Mouse (Mus musculus) ES-Bruce4 (cell line): ENCODE measurements around the gene Ehmt2. TPM values are rescaled to one million over a fixed set of nuclear protein-coding genes. Genes with fewer than 3 reads are reported as not detected.

Experiments used
- H3K27ac ChIP-seq: 2 replicates; pipeline ENCODE4 v1.5.1; 2012; ENCODE audit warnings: low read length, inconsistent platforms; ENCODE audit not compliant: insufficient read depth
- H3K27me3 ChIP-seq: 2 replicates; pipeline ENCODE4 v1.6.1; 2012; ENCODE audit warnings: mild to moderate bottlenecking, low read length, inconsistent platforms; ENCODE audit not compliant: control insufficient read depth, poor library complexity, insufficient read depth, severe bottlenecking
- H3K36me3 ChIP-seq: 2 replicates; pipeline ENCODE4 v1.6.1; 2012; ENCODE audit warnings: inconsistent platforms, mild to moderate bottlenecking, low read length, moderate library complexity; ENCODE audit not compliant: control insufficient read depth, poor library complexity, insufficient read depth, severe bottlenecking
- H3K4me1 ChIP-seq: one replicate; pipeline ENCODE4 v1.8.1; 2011; ENCODE audit warnings: low read length; ENCODE audit not compliant: control insufficient read depth, insufficient read depth
- H3K4me3 ChIP-seq: 2 replicates; pipeline ENCODE4 v1.5.1; 2011; ENCODE audit warnings: low read depth, mild to moderate bottlenecking, low read length
- H3K9ac ChIP-seq: 2 replicates; pipeline ENCODE4 v1.6.1; 2012; ENCODE audit warnings: low read depth, mild to moderate bottlenecking, inconsistent platforms; ENCODE audit not compliant: poor library complexity, severe bottlenecking
- H3K9me3 ChIP-seq: replicated peaks from 2 replicates; pipeline ENCODE4 v1.6.1; 2012; ENCODE audit warnings: mild to moderate bottlenecking, low read length, inconsistent platforms; ENCODE audit not compliant: control insufficient read depth, poor library complexity, insufficient read depth, severe bottlenecking
- CTCF ChIP-seq: IDR thresholded peaks from one replicate; pipeline ENCODE4 v1.8.1; 2011; ENCODE audit warnings: low read depth, low read length
- EP300 ChIP-seq: IDR thresholded peaks from 2 replicates; pipeline ENCODE4 v1.6.1; 2011; ENCODE audit warnings: low read depth, low read length; ENCODE audit not compliant: insufficient read depth
- POLR2A ChIP-seq: IDR thresholded peaks from one replicate; pipeline ENCODE4 v1.8.1; 2011; ENCODE audit warnings: low read length; ENCODE audit not compliant: insufficient read depth
- polyA plus RNA-seq: library from polyadenylated mRNA; stranded (reverse); fragments of >200 nt; gene quantifications from 2 replicates; pipeline ENCODE4 v1.2.4, GENCODE M21; 2011; ENCODE audit warnings: low read depth; ENCODE audit not compliant: missing spikeins, insufficient read depth, insufficient read length

The Ehmt2 gene
- polyA plus RNA-seq, 1 experiment: 60.9 TPM

DNA sequence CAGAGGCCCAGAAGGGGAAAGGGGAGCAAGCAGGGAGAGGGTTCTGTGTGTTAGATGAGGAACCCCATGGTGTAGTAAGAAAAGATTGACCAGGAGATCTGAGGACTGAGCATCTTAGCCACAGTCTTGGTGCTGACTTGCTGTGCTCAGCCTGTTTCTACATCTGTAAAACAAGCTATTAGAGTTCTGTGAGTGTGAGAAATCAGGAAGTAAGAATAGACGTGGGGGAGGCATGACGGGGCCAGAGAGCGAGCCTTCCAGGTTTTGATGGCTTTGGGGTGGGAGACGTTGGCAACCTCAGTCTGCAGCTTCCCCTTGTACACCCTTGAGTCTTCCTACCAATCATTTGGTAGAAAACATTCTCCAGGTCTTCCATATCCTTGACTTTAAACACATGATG, 39.6 kb upstream of the Ehmt2 start:
- Histone ChIP-seq H3K27ac (no peak overlapping the region), H3K4me3 (no peak overlapping the region), H3K4me1 (no peaks in the 10 kb centered on the region), H3K9ac (no peak overlapping the region), H3K9me3 (no peaks in the 10 kb centered on the region), H3K36me3 (peaks cover 17% of the 10 kb centered on the region), H3K27me3 (no peaks in the 10 kb centered on the region)
- no peak for TF ChIP-seq EP300
- TF ChIP-seq POLR2A: no peak
- no peak for TF ChIP-seq CTCF

DNA sequence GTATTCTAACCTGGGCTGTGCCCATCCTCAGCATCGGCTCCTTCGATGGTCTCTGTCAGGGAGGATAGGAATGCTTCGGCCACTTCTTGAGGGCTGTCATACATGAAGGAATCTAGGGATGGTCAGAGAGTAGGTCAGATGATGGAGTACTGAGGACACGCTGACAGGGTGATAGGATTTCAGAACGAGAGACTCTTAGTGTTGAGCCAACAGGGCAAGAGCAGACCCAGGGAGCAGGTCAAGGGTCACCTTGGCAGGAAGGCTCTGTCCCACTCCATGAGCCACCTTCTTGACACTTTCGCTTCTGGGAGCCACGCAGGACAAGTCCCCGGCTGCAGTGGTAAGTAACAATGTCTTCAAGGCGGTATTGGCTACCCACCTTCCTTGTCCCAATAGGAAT, 37.8 kb upstream of the Ehmt2 start:
- Histone ChIP-seq H3K9me3 (no peaks in the 10 kb centered on the region), H3K4me1 (no peaks in the 10 kb centered on the region), H3K36me3 (peaks cover 9% of the 10 kb centered on the region), H3K27me3 (no peaks in the 10 kb centered on the region), H3K9ac (no peak overlapping the region), H3K27ac (no peak overlapping the region), H3K4me3 (no peak overlapping the region)
- TF ChIP-seq EP300 (no peak), CTCF (no peak), POLR2A (no peak)

DNA sequence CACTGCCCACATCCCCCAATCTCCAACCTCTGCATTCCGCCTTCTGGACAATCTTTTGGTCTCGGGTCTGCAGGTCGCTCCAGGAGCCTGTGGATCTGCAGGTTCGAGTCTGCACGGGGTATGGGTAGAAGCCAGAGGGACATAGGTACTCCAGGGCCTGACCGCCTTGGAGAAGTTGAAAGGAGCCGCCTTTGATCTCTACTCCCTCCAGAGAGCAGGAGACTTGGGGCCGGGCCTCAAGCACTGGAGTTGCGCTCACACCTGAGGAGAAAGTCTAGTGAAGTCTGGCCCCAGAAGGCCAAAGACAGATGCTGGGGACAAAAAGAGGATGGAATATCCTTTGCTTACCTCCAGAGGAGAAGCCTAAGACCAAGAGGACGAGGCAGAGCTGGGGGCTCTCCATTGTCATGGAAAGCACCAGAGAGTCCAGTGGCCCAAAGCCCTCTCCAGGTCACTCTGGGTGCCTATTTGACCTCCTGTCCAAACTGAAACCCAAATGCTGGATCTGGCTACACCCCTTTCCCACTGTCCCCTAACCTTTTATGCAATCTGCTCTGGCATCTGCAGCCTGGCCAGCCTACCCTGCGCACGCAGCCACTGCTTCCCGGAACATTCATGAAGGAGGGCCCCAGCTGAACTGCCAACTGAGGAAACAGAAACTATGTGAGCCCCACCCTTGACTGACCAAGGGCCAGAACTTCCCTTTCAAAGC, 36.4 kb upstream of the Ehmt2 start:
- Histone ChIP-seq H3K9ac (no peak overlapping the region), H3K27me3 (no peaks in the 10 kb centered on the region), H3K36me3 (no peaks in the 10 kb centered on the region), H3K4me3 (no peak overlapping the region), H3K27ac (no peak overlapping the region), H3K9me3 (no peaks in the 10 kb centered on the region), H3K4me1 (no peaks in the 10 kb centered on the region)
- TF ChIP-seq CTCF: no peak
- no peak for TF ChIP-seq EP300
- TF ChIP-seq POLR2A: no peak

DNA sequence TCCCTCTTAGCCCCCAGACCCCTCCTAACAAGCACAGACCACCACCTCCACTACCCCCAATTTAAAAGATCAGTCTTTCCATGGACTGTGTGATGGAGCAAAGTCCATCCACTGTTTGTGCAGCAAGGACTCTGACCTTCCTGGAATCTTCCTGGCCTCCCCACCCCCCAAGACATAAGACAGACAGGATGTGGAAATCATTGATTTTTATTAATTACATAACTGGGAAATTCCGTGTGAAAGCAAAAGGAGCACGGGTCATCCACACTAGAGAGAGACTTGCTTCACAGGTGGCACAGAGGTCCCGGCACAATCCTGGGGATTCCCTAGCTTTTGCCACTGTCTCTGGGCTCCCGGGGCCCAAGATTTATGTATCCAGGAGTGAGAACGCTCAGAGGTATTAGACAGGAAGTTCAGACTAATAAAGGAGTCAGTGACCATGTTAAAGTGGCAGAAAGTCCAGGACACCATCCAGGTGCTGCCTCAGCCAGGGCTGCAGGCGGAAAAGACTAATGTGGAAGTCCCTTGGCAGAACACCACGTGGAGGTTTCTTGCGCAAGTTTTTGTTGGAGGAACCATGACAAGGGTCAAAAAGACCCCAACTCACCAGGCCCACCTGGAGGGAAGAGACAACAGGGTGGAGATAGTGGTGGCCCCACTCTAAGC, 35.7 kb upstream of the Ehmt2 start, which contains the start of gene Cfb:
Gene Cfb, minus strand, starts transcription at position 103 of the 666 bp plus-strand sequence.
- no peak within 1 kb of the TSS for H3K9ac ChIP-seq

DNA sequence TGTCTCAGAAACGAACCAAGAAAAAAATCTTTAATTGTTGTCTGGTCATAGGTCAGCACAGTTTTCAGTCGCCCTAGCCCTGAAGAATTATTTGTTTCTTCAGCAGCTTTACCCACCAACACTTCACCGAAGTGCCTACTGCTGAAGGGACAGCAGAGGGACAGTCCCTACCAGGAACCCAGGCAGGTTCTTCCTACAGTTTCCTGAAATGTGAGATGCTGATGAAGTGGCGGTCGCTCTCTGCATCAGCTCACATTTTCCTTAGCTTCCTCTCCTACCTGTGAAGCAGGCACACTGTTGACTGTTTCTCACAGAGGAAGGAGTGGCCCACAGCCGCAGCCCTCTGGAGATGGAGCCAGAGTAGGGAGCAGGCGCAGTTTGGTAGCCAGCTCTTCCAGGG, 32.3 kb upstream of the Ehmt2 start:
- Histone ChIP-seq H3K9ac (no peak overlapping the region), H3K27me3 (no peaks in the 10 kb centered on the region; the same call in 1 of the 2 replicates), H3K4me1 (no peaks in the 10 kb centered on the region), H3K27ac (no peak overlapping the region), H3K4me3 (no peak overlapping the region), H3K9me3 (no peaks in the 10 kb centered on the region), H3K36me3 (no peaks in the 10 kb centered on the region)
- TF ChIP-seq POLR2A: no peak
- no peak for TF ChIP-seq CTCF
- no peak for TF ChIP-seq EP300

More for the DNA sequence above, 35.7 kb upstream of the Ehmt2 start, which contains the start of gene Cfb:
- TF ChIP-seq POLR2A (no peak), CTCF (no peak), EP300 (no peak)
- Histone ChIP-seq H3K27me3 (no peaks in the 10 kb centered on the region), H3K9me3 (no peaks in the 10 kb centered on the region), H3K4me1 (no peaks in the 10 kb centered on the region), H3K27ac (no peak within 1 kb of the TSS), H3K4me3 (no peak within 1 kb of the TSS), H3K36me3 (no peaks in the 10 kb centered on the region)

DNA sequence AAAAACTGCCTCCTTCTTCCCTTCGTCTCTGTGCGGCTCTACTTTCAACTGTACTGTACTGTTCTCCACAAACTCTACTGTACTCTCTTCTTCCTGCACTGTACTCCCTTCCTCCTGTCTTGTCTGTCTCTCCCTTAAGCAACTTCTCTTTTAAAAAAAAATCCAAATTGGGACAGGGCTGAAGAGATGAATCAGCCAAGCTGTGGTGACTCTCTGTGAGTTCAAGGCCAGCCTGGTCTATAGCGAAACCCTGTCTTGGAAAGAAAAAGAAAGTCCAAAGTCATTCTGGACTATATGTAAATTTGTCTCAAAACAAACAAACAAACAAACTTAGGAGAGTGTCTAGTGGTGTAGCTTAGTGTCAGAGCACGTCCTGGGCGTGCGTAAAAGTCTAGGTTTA, 23.9 kb upstream of the Ehmt2 start:
- TF ChIP-seq CTCF (no peak), POLR2A (no peak), EP300 (no peak)
- H3K36me3 ChIP-seq: no peaks in the 10 kb centered on the region
- no peak overlapping the region for H3K4me3 ChIP-seq
- no peaks in the 10 kb centered on the region for H3K4me1 ChIP-seq
- H3K27me3 ChIP-seq: no peaks in the 10 kb centered on the region; the same call in 1 of the 2 replicates
- H3K27ac ChIP-seq: no peak overlapping the region
- H3K9ac ChIP-seq: no peak overlapping the region
- no peaks in the 10 kb centered on the region for H3K9me3 ChIP-seq
